Mouse (Mus musculus): ENCODE measurements around the gene Fbxo36.

Gene Fbxo36

GRCm38 (mm10) chr1:84860360-84861254, 21.0 kb downstream of the Fbxo36 start:
- no peak for DNase-seq

- DNase-seq, result no peak
Observed at GRCm38 (mm10) chr1:84861255-84861630, 21.6 kb downstream of the Fbxo36 start.

- DNase-seq, result no peak
Observed at GRCm38 (mm10) chr1:84864645-84865044, 25.0 kb downstream of the Fbxo36 start.

GRCm38 (mm10) chr1:84866231-84866630, 26.6 kb downstream of the Fbxo36 start:
- DNase-seq, result no peak

- DNase-seq, result no peak
Observed at GRCm38 (mm10) chr1:84866706-84867230, 27.1 kb downstream of the Fbxo36 start.

GRCm38 (mm10) chr1:84868311-84868710, 28.7 kb downstream of the Fbxo36 start:
- DNase-seq, result no peak

- DNase-seq, result no peak
Observed at GRCm38 (mm10) chr1:84868841-84869240, 29.2 kb downstream of the Fbxo36 start.

- DNase-seq, result no peak
Observed at GRCm38 (mm10) chr1:84869498-84869897, 29.9 kb downstream of the Fbxo36 start.

GRCm38 (mm10) chr1:84871131-84871530, 31.5 kb downstream of the Fbxo36 start:
- DNase-seq, result no peak

GRCm38 (mm10) chr1:84872105-84872504, 32.5 kb downstream of the Fbxo36 start:
- no peak for DNase-seq

GRCm38 (mm10) chr1:84872939-84873338, 33.3 kb downstream of the Fbxo36 start:
- no peak for DNase-seq

- no peak for DNase-seq
Observed at GRCm38 (mm10) chr1:84877590-84877989, 37.9 kb downstream of the Fbxo36 start.

GRCm38 (mm10) chr1:84879571-84880120, 40.0 kb downstream of the Fbxo36 start:
- DNase-seq, result no peak

GRCm38 (mm10) chr1:84881248-84882065, 41.8 kb downstream of the Fbxo36 start:
- DNase-seq, result no peak

GRCm38 (mm10) chr1:84882066-84882532, 42.5 kb downstream of the Fbxo36 start:
- no peak for DNase-seq

- DNase-seq, result no peak
Observed at GRCm38 (mm10) chr1:84882937-84883336, 43.3 kb downstream of the Fbxo36 start.

- no peak for DNase-seq
Observed at GRCm38 (mm10) chr1:84883889-84884288, 44.2 kb downstream of the Fbxo36 start.

GRCm38 (mm10) chr1:84885174-84885573, 45.5 kb downstream of the Fbxo36 start:
- peak; percentile 14 for DNase-seq

- no peak for DNase-seq
Observed at GRCm38 (mm10) chr1:84885921-84886320, 46.3 kb downstream of the Fbxo36 start.

- DNase-seq, result no peak
Observed at GRCm38 (mm10) chr1:84889330-84890004, 49.8 kb downstream of the Fbxo36 start.

- no peak for DNase-seq
Observed at GRCm38 (mm10) chr1:84890005-84890393, 50.4 kb downstream of the Fbxo36 start.

GRCm38 (mm10) chr1:84890503-84890902, 50.9 kb downstream of the Fbxo36 start:
- DNase-seq, result no peak

- DNase-seq, result no peak
Observed at GRCm38 (mm10) chr1:84891746-84892145, 52.1 kb downstream of the Fbxo36 start.
